Mouse (Mus musculus) forebrain, embryonic 16.5 days (tissue): ENCODE data around the gene Myoz1. TPM values are rescaled to one million over a fixed set of nuclear protein-coding genes. Genes with fewer than 3 reads are reported as not detected.
"Not testable (repeated sequence)": the region's sequence is repeated elsewhere in the genome, so short reads cannot be mapped to it uniquely, and the experiment has no call there.

ENCODE experiments used
- ATAC-seq: fragments of 200-750 bp; cut with Nextera tagmentation; 2 replicates; pipeline ENCODE4 v1.8.0; 2017; ENCODE audit warnings: mild to moderate bottlenecking, moderate library complexity
- H3K27ac ChIP-seq: fragments of 300-500 bp; sonication (generic); 2 replicates; pipeline ENCODE4 v1.5.1; 2014; ENCODE audit warnings: low read length, control low read depth
- H3K27me3 ChIP-seq: fragments of 300-500 bp; sonication (generic); replicated peaks from 2 replicates; pipeline ENCODE4 v1.6.1; 2014; ENCODE audit warnings: low read length; ENCODE audit not compliant: control insufficient read depth, insufficient read depth
- H3K36me3 ChIP-seq: fragments of 300-500 bp; sonication (generic); 2 replicates; pipeline ENCODE4 v1.6.1; 2014; ENCODE audit not compliant: control insufficient read depth, insufficient read depth
- H3K4me1 ChIP-seq: fragments of 300-500 bp; sonication (generic); replicated peaks from 2 replicates; pipeline ENCODE4 v1.6.1; 2014; ENCODE audit warnings: low read length; ENCODE audit not compliant: control insufficient read depth, insufficient read depth
- H3K4me2 ChIP-seq: fragments of 300-500 bp; sonication (generic); 2 replicates; pipeline ENCODE4 v1.6.1; 2014; ENCODE audit warnings: mild to moderate bottlenecking, low read length, control low read depth
- H3K4me3 ChIP-seq: fragments of 300-500 bp; sonication (generic); replicated peaks from 2 replicates; pipeline ENCODE4 v1.5.1; 2014; ENCODE audit warnings: mild to moderate bottlenecking, low read length, control low read depth
- H3K9ac ChIP-seq: fragments of 300-500 bp; sonication (generic); replicated peaks from 2 replicates; pipeline ENCODE4 v1.6.1; 2014; ENCODE audit warnings: low read depth, low read length, control low read depth
- H3K9me3 ChIP-seq: fragments of 300-500 bp; sonication (generic); 2 replicates; pipeline ENCODE4 v1.6.1; 2016; ENCODE audit warnings: low read length; ENCODE audit not compliant: control insufficient read depth
- WGBS: fragments of 180-500 bp; shearing (Covaris S2); extraction: QIAGEN DNeasy Blood & Tissue Kit; methylation state at CpG from one replicate; pipeline ENCODE4 v1.1.7; 2014; 5-methylcytosine and 5-hydroxymethylcytosine counted together
- polyA plus RNA-seq: library from polyadenylated mRNA; unstranded; fragments of >200 nt; fragmentation: Nextera tagmentation; extraction: Ambion mirVana; gene quantifications from 2 replicates; pipeline ENCODE4 v1.2.1, GENCODE M21; 2015

Gene Myoz1
- polyA plus RNA-seq, 1 experiment from 2014 or later, result not detected

DNA sequence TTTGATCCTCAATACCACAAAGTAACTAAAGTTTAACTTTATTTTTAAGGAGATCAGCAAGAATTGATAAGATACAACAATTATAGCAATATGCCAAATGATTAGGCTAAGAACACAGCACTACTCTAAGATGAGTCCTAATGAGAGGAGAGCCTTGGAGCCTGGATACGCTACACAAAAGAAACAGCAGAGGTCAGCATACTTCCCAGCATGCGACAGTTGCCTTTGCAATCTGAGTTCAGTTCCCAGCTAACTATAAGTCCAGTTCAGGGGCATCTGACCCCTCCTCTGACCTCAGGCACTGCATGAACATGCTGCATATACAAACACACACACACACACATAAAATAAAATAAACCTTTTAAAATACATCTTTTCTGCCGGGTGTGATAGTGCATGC, 10.8 kb downstream of the Myoz1 start:
- no peak for ATAC-seq
- H3K9ac ChIP-seq, result no peak overlapping the region
- no peaks in the 10 kb centered on the region for H3K9me3 ChIP-seq
- H3K4me1 ChIP-seq, result peaks cover 6% of the 10 kb centered on the region
- H3K4me3 ChIP-seq, result no peak overlapping the region
- no peak overlapping the region for H3K4me2 ChIP-seq
- 44% methylated on average over 3 of the region's 3 CpGs for WGBS
- no peaks in the 10 kb centered on the region for H3K36me3 ChIP-seq
- H3K27ac ChIP-seq, result no peak overlapping the region
- H3K27me3 ChIP-seq, result no peaks in the 10 kb centered on the region

DNA sequence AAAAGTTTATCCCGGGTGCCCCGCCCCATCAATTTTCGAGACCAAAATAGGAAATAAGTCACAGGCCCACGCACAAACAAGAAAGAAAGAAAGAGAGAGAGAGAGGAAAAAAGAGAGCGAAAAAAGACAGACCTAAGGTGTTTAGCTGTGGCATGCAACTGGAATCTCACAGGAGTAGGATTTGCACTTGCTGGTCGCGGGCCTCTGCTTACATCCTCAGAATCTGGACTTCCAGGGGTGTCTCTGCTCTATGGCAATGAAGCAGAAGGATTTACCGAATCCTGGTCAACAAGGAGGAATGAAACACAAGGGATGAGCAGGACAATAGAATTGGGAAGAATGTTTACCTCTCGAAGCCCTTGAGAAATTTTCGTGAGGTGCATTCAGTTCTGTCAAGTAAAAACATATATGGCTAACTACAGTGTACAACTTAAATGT, 14.9 kb downstream of the Myoz1 start:
- H3K36me3 ChIP-seq, result no peaks in the 10 kb centered on the region
- ATAC-seq, result no peak
- H3K9me3 ChIP-seq, result no peaks in the 10 kb centered on the region
- peak overlapping the region; percentile 90 for H3K9ac ChIP-seq
- peak overlapping the region; percentile 94 for H3K27ac ChIP-seq
- 12% methylated on average over 10 of the region's 10 CpGs for WGBS
- no peaks in the 10 kb centered on the region for H3K27me3 ChIP-seq
- H3K4me2 ChIP-seq, result peak overlapping the region; percentile 90
- H3K4me1 ChIP-seq, result peaks cover 8% of the 10 kb centered on the region
- peak overlapping the region; percentile 89 for H3K4me3 ChIP-seq

GRCm38 (mm10) chr14:20640644-20641437, 15.5 kb downstream of the Myoz1 start, which contains the start of gene Usp54:
Usp54 (minus strand) TSS chr14:20641063.
- H3K27me3 ChIP-seq, result no peaks in the 10 kb centered on the region
- WGBS, result under 1% methylated on average over 73 of the region's 73 CpGs
- H3K9me3 ChIP-seq, result no peaks in the 10 kb centered on the region
- peak within 1 kb of the TSS; percentile 90 for H3K4me2 ChIP-seq
- H3K36me3 ChIP-seq, result no peaks in the 10 kb centered on the region
- peak within 1 kb of the TSS; percentile 90 for H3K9ac ChIP-seq
- H3K4me3 ChIP-seq, result peak within 1 kb of the TSS; percentile 89
- H3K4me1 ChIP-seq, result peaks cover 8% of the 10 kb centered on the region
- peak; percentile 98 for ATAC-seq
- peak within 1 kb of the TSS; percentile 94 for H3K27ac ChIP-seq

GRCm38 (mm10) chr14:20639918-20640619, 16.3 kb downstream of the Myoz1 start:
- ATAC-seq, result peak; percentile 51; the same call in 1 of the 2 replicates
- Histone ChIP-seq H3K27me3 (no peaks in the 10 kb centered on the region), H3K4me1 (peaks cover 8% of the 10 kb centered on the region), H3K4me3 (peak overlapping the region; percentile 89), H3K9me3 (no peaks in the 10 kb centered on the region), H3K27ac (peak overlapping the region; percentile 94), H3K4me2 (peak overlapping the region; percentile 90), H3K9ac (peak overlapping the region; percentile 90), H3K36me3 (no peaks in the 10 kb centered on the region)
- WGBS, result under 1% methylated on average over 16 of the region's 16 CpGs

GRCm38 (mm10) chr14:20638702-20639101, 17.6 kb downstream of the Myoz1 start:
- Histone ChIP-seq H3K4me3 (no peak overlapping the region), H3K9me3 (no peaks in the 10 kb centered on the region), H3K36me3 (no peaks in the 10 kb centered on the region), H3K9ac (no peak overlapping the region), H3K4me2 (no peak overlapping the region), H3K27ac (no peak overlapping the region), H3K4me1 (peaks cover 8% of the 10 kb centered on the region), H3K27me3 (no peaks in the 10 kb centered on the region)
- no peak for ATAC-seq
- 90% methylated on average over 6 of the region's 6 CpGs for WGBS

- WGBS, result 94% methylated on average over 2 of the region's 2 CpGs
- Histone ChIP-seq H3K9ac (no peak overlapping the region), H3K27ac (no peak overlapping the region), H3K4me1 (peaks cover 8% of the 10 kb centered on the region), H3K9me3 (no peaks in the 10 kb centered on the region), H3K27me3 (no peaks in the 10 kb centered on the region), H3K4me3 (no peak overlapping the region), H3K4me2 (no peak overlapping the region), H3K36me3 (no peaks in the 10 kb centered on the region)
- ATAC-seq, result no peak
These were observed 18.3 kb downstream of the Myoz1 start for GRCm38 (mm10) chr14:20637818-20638574.

- not testable (repeated sequence) for H3K9me3 ChIP-seq, H3K9ac ChIP-seq, H3K27me3 ChIP-seq, H3K36me3 ChIP-seq, H3K27ac ChIP-seq, H3K4me2 ChIP-seq, ATAC-seq, H3K4me1 ChIP-seq, H3K4me3 ChIP-seq
- 94% methylated on average over 3 of the region's 3 CpGs for WGBS
These were observed 19.4 kb downstream of the Myoz1 start for GRCm38 (mm10) chr14:20636968-20637367.

DNA sequence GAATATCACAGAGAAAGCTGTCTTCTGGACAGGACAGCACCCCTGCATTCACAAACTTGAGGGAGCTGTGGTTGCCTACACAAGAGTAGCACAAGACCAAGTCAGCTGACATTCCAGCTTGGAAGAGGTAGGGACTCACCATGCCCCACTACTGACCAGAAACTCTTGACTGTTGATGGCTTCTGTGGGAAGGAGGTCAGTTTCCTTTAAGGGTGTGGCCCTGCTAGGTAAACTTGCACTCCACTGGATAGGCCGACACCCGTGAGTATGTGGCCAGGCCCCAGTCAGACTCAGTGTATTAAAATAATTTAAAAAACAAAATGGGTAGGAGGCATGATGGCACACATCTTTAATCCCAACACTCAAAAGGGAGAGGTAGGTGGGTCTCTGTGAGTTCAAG, 20.8 kb downstream of the Myoz1 start:
- WGBS, result 93% methylated on average over 2 of the region's 2 CpGs
- Histone ChIP-seq H3K4me1 (peaks cover 3% of the 10 kb centered on the region; the same call in 1 of the 2 replicates), H3K9ac (no peak overlapping the region), H3K36me3 (no peaks in the 10 kb centered on the region), H3K27me3 (no peaks in the 10 kb centered on the region), H3K27ac (no peak overlapping the region), H3K9me3 (no peaks in the 10 kb centered on the region), H3K4me3 (no peak overlapping the region), H3K4me2 (no peak overlapping the region)
- no peak for ATAC-seq

DNA sequence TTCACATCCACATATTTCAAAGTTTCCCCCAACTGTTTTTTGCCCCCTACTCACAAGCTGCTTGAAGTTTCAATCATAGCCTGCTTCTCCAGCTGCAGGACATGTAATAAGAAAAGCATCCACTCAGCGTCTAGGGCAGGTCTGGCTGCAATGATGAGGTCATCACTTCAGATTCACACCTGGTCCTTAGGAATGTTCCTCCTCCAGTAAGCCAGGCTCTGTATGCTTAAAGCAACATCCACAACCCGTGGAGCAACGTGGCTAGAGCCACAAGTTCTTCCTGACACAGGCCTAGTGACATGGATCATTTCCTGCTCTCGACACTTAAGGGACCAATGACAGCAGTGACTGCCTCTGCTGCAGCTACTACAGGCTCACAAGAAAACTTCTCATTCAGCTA, 25.1 kb downstream of the Myoz1 start:
- Histone ChIP-seq H3K36me3 (no peaks in the 10 kb centered on the region), H3K27me3 (no peaks in the 10 kb centered on the region), H3K4me3 (no peak overlapping the region), H3K9me3 (no peaks in the 10 kb centered on the region), H3K27ac (no peak overlapping the region), H3K9ac (no peak overlapping the region), H3K4me1 (no peaks in the 10 kb centered on the region), H3K4me2 (no peak overlapping the region)
- no peak for ATAC-seq
- WGBS, result 71% methylated on average over 4 of the region's 4 CpGs
